Mouse (Mus musculus) splenic B cell, adult 2 months (primary cell): Measurements from ENCODE around the gene Dhx34.

Experiments
- DNase-seq: peaks from one replicate; pipeline ENCODE4 v3.0.0-alpha.2; 2011; ENCODE audit warnings: low read depth, low spot score
- H3K27me3 ChIP-seq: 2 replicates; pipeline ENCODE4 v1.6.1; 2012; ENCODE audit warnings: mild to moderate bottlenecking, low read length, moderate library complexity, mixed read lengths; ENCODE audit not compliant: control insufficient read depth, poor library complexity, insufficient read depth, severe bottlenecking
- H3K36me3 ChIP-seq: 2 replicates; pipeline ENCODE4 v1.6.1; 2012; ENCODE audit warnings: mild to moderate bottlenecking, low read length, moderate library complexity, mixed read lengths; ENCODE audit not compliant: control insufficient read depth, poor library complexity, insufficient read depth, severe bottlenecking

Dhx34 gene

GRCm38 (mm10) chr7:16198540-16198939 lies 23.3 kb downstream of the Dhx34 start:
- H3K36me3 ChIP-seq: no peaks in the 10 kb centered on the region; the same call in none of the 2 replicates
- no peaks in the 10 kb centered on the region for H3K27me3 ChIP-seq
- no peak for DNase-seq

- Histone ChIP-seq H3K27me3 (no peaks in the 10 kb centered on the region), H3K36me3 (no peaks in the 10 kb centered on the region; the same call in none of the 2 replicates)
- peak; percentile 41 for DNase-seq
These were observed 24.7 kb downstream of the Dhx34 start for GRCm38 (mm10) chr7:16197166-16197565.

- Histone ChIP-seq H3K36me3 (no peaks in the 10 kb centered on the region; the same call in none of the 2 replicates), H3K27me3 (no peaks in the 10 kb centered on the region)
- no peak for DNase-seq
These were observed 25.2 kb downstream of the Dhx34 start for GRCm38 (mm10) chr7:16196616-16197015.

- Histone ChIP-seq H3K36me3 (no peaks in the 10 kb centered on the region; the same call in 1 of the 2 replicates), H3K27me3 (no peaks in the 10 kb centered on the region)
- peak; percentile 71 for DNase-seq
These were observed 28.1 kb downstream of the Dhx34 start for GRCm38 (mm10) chr7:16193702-16194101.

GRCm38 (mm10) chr7:16192315-16192714 lies 29.5 kb downstream of the Dhx34 start:
- H3K36me3 ChIP-seq: no peaks in the 10 kb centered on the region; the same call in 1 of the 2 replicates
- peak; percentile 87 for DNase-seq
- H3K27me3 ChIP-seq: no peaks in the 10 kb centered on the region

GRCm38 (mm10) chr7:16187494-16187893 lies 34.3 kb downstream of the Dhx34 start:
- no peaks in the 10 kb centered on the region for H3K36me3 ChIP-seq
- no peak for DNase-seq
- no peaks in the 10 kb centered on the region for H3K27me3 ChIP-seq

- no peaks in the 10 kb centered on the region for H3K27me3 ChIP-seq
- DNase-seq: peak; percentile 70
- H3K36me3 ChIP-seq: no peaks in the 10 kb centered on the region
These were observed 38.2 kb downstream of the Dhx34 start for GRCm38 (mm10) chr7:16183663-16184062.

- Histone ChIP-seq H3K27me3 (no peaks in the 10 kb centered on the region), H3K36me3 (no peaks in the 10 kb centered on the region)
- DNase-seq: no peak
These were observed 43.7 kb downstream of the Dhx34 start for GRCm38 (mm10) chr7:16178114-16178513.

GRCm38 (mm10) chr7:16175542-16175931 lies 46.3 kb downstream of the Dhx34 start:
- H3K36me3 ChIP-seq: no peaks in the 10 kb centered on the region
- no peaks in the 10 kb centered on the region for H3K27me3 ChIP-seq
- no peak for DNase-seq

GRCm38 (mm10) chr7:16174597-16175541 lies 47.0 kb downstream of the Dhx34 start, which contains the start of gene Meis3:
Gene Meis3, plus strand, starts transcription at chr7:16175090.
- Histone ChIP-seq H3K27me3 (no peaks in the 10 kb centered on the region), H3K36me3 (no peaks in the 10 kb centered on the region)
- DNase-seq: peak; percentile 50

GRCm38 (mm10) chr7:16173146-16173545 lies 48.7 kb downstream of the Dhx34 start:
- Histone ChIP-seq H3K36me3 (no peaks in the 10 kb centered on the region), H3K27me3 (no peaks in the 10 kb centered on the region)
- DNase-seq: no peak

- no peaks in the 10 kb centered on the region for H3K36me3 ChIP-seq
- DNase-seq: no peak
These were observed 49.2 kb downstream of the Dhx34 start for GRCm38 (mm10) chr7:16172586-16173140.

GRCm38 (mm10) chr7:16172141-16172581 lies 49.7 kb downstream of the Dhx34 start:
- Histone ChIP-seq H3K36me3 (no peaks in the 10 kb centered on the region), H3K27me3 (no peaks in the 10 kb centered on the region)
- DNase-seq: no peak

More at GRCm38 (mm10) chr7:16172586-16173140, 49.2 kb downstream of the Dhx34 start:
- no peaks in the 10 kb centered on the region for H3K27me3 ChIP-seq

GRCm38 (mm10) chr7:16162036-16162435 lies 59.8 kb downstream of the Dhx34 start:
- no peaks in the 10 kb centered on the region for H3K36me3 ChIP-seq
- DNase-seq: no peak
- no peaks in the 10 kb centered on the region for H3K27me3 ChIP-seq

- no peak for DNase-seq
- H3K27me3 ChIP-seq: no peaks in the 10 kb centered on the region
- H3K36me3 ChIP-seq: no peaks in the 10 kb centered on the region
These were observed 60.5 kb downstream of the Dhx34 start for GRCm38 (mm10) chr7:16161302-16161701.
